ENCODE assay signal across 11 mouse cellular contexts in the genomic region with DNA sequence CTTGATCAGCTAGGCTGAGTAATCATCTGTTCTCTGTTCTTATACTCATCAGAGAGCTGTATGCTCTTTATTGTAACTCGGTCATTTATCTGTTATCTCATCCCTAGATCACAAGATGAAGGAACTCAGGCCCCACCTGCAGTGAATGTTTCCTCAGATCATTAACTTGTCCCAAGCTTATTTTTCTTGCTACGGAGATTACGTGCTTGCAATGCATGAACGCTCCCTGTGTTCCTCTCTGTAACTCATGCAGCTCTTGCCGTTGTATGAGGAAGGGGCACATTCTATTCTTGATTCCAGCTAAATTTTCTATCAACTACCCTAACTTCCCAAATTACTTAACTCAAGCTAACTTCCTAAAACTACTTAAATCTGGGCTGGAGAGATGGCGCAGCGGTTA. TPM values are rescaled to one million over a fixed set of nuclear protein-coding genes. Genes with fewer than 3 reads are reported as not detected.
"Had no signal": no experiment of that assay in that cellular context is flagged by ENCODE, and none has a peak within 500 bp of the region (broad histone marks: within the 10 kb centered on the region; RNA-seq: fewer than 3 reads in every experiment).

No protein-coding gene starts in this region.

RNA-seq across cellular contexts. Expression of gene Unc93a, which starts 14.5 kb away (rescaled TPM):
- total RNA-seq: midbrain, postnatal 0 days had no signal
- polyA plus RNA-seq: lung, embryonic 15.5 days; lung, postnatal 0 days; macrophage; midbrain, embryonic 11.5 days; midbrain, embryonic 15.5 days; neural tube, embryonic 12.5 days; neural tube, embryonic 14.5 days; spleen, adult 2 months; stomach, embryonic 15.5 days; urinary bladder, adult 2 months had no signal
